Mouse (Mus musculus) myocyte (in vitro differentiated cells): ENCODE results near the gene Slc35b2. TPM values are rescaled to one million over a fixed set of nuclear protein-coding genes. Genes with fewer than 3 reads are reported as not detected.

ENCODE experiments used
- H3K27me3 ChIP-seq: one replicate; pipeline ENCODE4 v1.6.1; 2011; ENCODE audit not compliant: control insufficient read depth, insufficient read depth, insufficient read length
- H3K36me3 ChIP-seq: one replicate; pipeline ENCODE4 v1.6.1; 2011; ENCODE audit not compliant: control insufficient read depth, insufficient read depth
- H3K4me2 ChIP-seq: one replicate; pipeline ENCODE4 v1.6.1; 2011; ENCODE audit warnings: low read depth, control low read depth
- H3K4me3 ChIP-seq: one replicate; pipeline ENCODE4 v1.5.1; 2011; ENCODE audit warnings: mild to moderate bottlenecking, control low read depth, moderate library complexity
- H3K79me2 ChIP-seq: one replicate; pipeline ENCODE4 v1.6.1; 2011; ENCODE audit not compliant: control insufficient read depth, insufficient read depth
- H3ac ChIP-seq: one replicate; pipeline ENCODE4 v1.6.1; 2011; ENCODE audit not compliant: control insufficient read depth, insufficient read length
- CEBPB ChIP-seq: IDR thresholded peaks from 2 replicates; pipeline ENCODE4 v1.6.1; 2011; ENCODE audit warnings: mild to moderate bottlenecking, moderate library complexity; ENCODE audit not compliant: poor library complexity, insufficient read depth, severe bottlenecking
- E2F4 ChIP-seq: IDR thresholded peaks from one replicate; pipeline ENCODE4 v1.6.1; 2011; ENCODE audit warnings: mild to moderate bottlenecking, control low read depth, moderate library complexity; ENCODE audit not compliant: insufficient read depth
- MAX ChIP-seq: IDR thresholded peaks from one replicate; pipeline ENCODE4 v1.6.1; 2011; ENCODE audit warnings: low read depth, mild to moderate bottlenecking, control low read depth
- MYOD1 ChIP-seq, 3 experiments: IDR thresholded peaks; one replicate each; pipeline ENCODE4 v1.6.1; 2011; ENCODE audit warnings: control low read depth in 2 of 3, low read depth in 2 of 3, mild to moderate bottlenecking in 2 of 3, moderate library complexity in 1 of 3; ENCODE audit not compliant: insufficient read length in 2 of 3, control insufficient read depth in 1 of 3
- MYOG ChIP-seq, 3 experiments: IDR thresholded peaks; one replicate each; pipeline ENCODE4 v1.6.1; 2011; ENCODE audit warnings: control low read depth in 2 of 3, low read depth in 2 of 3, mild to moderate bottlenecking in 2 of 3; ENCODE audit not compliant: insufficient read length in 2 of 3, control insufficient read depth in 1 of 3, insufficient read depth in 1 of 3
- POLR2A ChIP-seq: IDR thresholded peaks from one replicate; pipeline ENCODE4 v1.6.1; 2011; ENCODE audit warnings: low read depth, mild to moderate bottlenecking, control low read depth, moderate library complexity; ENCODE audit not compliant: insufficient read length
- POLR2AphosphoS2 ChIP-seq: IDR thresholded peaks from one replicate; pipeline ENCODE4 v1.6.1; 2011; ENCODE audit warnings: low read depth, control low read depth; ENCODE audit not compliant: insufficient read length
- REST ChIP-seq: IDR thresholded peaks from one replicate; pipeline ENCODE4 v1.6.1; 2011; ENCODE audit warnings: mild to moderate bottlenecking, control low read depth, moderate library complexity; ENCODE audit not compliant: insufficient read depth, insufficient read length
- SRF ChIP-seq: IDR thresholded peaks from one replicate; pipeline ENCODE4 v1.6.1; 2011; ENCODE audit warnings: low read depth; ENCODE audit not compliant: control insufficient read depth, insufficient read length
- TCF12 ChIP-seq: IDR thresholded peaks from one replicate; pipeline ENCODE4 v1.6.1; 2011; ENCODE audit warnings: mild to moderate bottlenecking, control low read depth; ENCODE audit not compliant: poor library complexity, insufficient read depth, severe bottlenecking
- TCF3 ChIP-seq: IDR thresholded peaks from one replicate; pipeline ENCODE4 v1.6.1; 2011; ENCODE audit warnings: low read depth, control low read depth; ENCODE audit not compliant: insufficient read length
- USF1 ChIP-seq: IDR thresholded peaks from one replicate; pipeline ENCODE4 v1.6.1; 2011; ENCODE audit warnings: low read depth, mild to moderate bottlenecking, control low read depth, moderate library complexity
- polyA plus RNA-seq: library from polyadenylated mRNA; unstranded; fragments of >200 nt; fragmentation: generic; extraction: Trizol; gene quantifications from one replicate; pipeline ENCODE4 v1.2.1, GENCODE M21; 2012; ENCODE audit warnings: missing spikeins

The Slc35b2 gene
- polyA plus RNA-seq, 1 experiment: 80.1 TPM

DNA sequence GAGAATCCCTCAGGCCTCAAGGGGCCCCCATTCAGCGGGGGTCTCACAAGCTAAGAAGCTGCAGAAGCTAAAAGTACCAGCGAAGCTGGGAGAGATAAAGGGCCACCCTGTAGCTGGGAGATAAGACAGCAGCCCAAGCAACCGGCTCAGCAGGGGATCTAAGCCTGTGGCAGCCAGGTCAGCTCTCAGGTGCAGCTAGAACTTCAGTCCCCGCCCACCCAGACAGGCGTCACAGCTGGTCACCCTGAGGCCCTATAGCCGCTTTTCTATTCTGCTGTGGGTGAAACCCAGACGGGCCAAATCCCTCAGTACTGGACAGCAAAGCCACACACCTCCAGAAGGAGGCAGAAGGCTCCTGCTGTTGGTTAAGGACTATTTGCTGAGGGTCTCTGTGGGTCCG is 29.8 kb downstream of the Slc35b2 start:
- peaks cover 58% of the 10 kb centered on the region for H3K79me2 ChIP-seq
- peak overlapping the region; percentile 88 for H3K4me2 ChIP-seq
- H3K4me3 ChIP-seq: peak overlapping the region; percentile 80
- H3K36me3 ChIP-seq: peaks cover 25% of the 10 kb centered on the region
- H3ac ChIP-seq: peak overlapping the region; percentile 88
- peak; percentile 53 for TF ChIP-seq POLR2AphosphoS2
- no peak for TF ChIP-seq MYOG (IDR thresholded peaks at IDR 0.05; ENCODE audit: control insufficient read depth in 1 of 3, insufficient read depth in 1 of 3, insufficient read length in 2 of 3, low read depth in 2 of 3)
- H3K27me3 ChIP-seq: no peaks in the 10 kb centered on the region

DNA sequence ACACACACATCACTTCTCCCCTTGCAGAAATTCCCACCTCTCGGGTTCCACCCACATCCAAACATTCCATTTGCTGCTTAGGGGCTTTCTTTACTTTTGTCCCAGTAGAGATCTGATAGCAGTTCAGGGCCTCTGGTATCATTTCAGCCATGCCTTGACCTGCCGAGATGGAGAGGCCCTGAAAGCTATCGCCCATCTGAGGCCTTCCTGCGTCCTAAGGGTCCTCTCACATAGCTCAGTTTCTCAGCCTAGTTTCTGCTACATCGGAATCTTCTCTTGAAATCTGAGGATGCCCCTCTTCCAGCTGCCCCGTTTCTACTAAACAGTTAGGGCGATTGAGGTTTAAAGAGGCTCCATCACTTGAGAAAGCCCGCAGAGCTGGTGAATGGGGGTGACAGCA is 30.5 kb downstream of the Slc35b2 start:
- H3K4me3 ChIP-seq: peak overlapping the region; percentile 80
- peak overlapping the region; percentile 88 for H3ac ChIP-seq
- peaks cover 58% of the 10 kb centered on the region for H3K79me2 ChIP-seq
- peaks cover 19% of the 10 kb centered on the region for H3K36me3 ChIP-seq
- H3K4me2 ChIP-seq: peak overlapping the region; percentile 88
- TF ChIP-seq POLR2AphosphoS2: peak; percentile 29
- TF ChIP-seq MYOG (IDR thresholded peaks at IDR 0.05; ENCODE audit: control insufficient read depth in 1 of 3, insufficient read depth in 1 of 3, insufficient read length in 2 of 3, low read depth in 2 of 3): no peak
- TF ChIP-seq TCF12: no peak
- TF ChIP-seq MYOD1 (IDR thresholded peaks at IDR 0.05; ENCODE audit: control insufficient read depth in 1 of 3, insufficient read length in 2 of 3, low read depth in 2 of 3): no peak
- H3K27me3 ChIP-seq: no peaks in the 10 kb centered on the region

DNA sequence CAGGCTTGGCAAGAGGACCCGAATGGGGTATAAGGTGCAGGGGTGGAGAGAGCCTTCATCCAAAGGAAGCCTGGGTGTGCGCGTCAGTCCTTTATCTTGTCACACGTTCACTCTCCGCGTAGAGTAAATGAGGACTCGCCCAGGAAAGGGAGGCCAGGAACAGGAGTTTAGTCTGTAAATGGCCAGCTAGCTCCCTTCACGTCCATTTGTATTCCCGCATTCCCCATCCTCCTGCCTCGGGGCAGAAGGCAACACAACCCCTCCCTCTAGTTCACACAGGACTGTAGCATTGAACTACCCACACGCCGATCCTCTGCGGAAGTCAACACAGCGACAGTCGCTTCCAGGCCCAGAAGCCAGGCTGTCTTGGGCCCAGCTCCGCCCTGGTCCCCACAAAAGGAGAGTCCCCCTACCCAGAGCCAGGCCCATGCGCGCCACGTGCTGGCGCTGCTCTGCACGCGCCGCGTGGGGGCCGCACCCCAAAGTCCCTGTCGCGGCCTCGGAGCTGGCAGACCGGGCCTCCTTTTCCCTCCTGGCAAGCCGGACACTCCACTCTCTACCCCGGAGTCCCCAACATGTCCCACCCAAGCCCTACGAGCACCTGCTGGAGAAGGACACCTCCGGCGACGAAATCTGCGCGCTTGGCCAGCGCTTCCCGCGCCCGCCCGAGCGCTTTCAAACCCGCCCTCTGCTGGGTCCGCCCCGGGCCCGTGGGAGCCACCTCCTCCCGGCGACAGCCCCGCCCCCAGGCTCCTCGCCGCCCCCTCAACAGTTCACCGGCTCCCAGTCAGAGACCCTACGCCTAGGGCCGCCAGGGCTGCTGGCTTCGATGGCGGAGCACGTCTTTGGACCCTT is 31.4 kb downstream of the Slc35b2 start:
- peak overlapping the region; percentile 88 for H3K4me2 ChIP-seq
- no peak for TF ChIP-seq MYOG (IDR thresholded peaks at IDR 0.05; ENCODE audit: control insufficient read depth in 1 of 3, insufficient read depth in 1 of 3, insufficient read length in 2 of 3, low read depth in 2 of 3)
- peak; percentile 57 for TF ChIP-seq E2F4
- no peak for TF ChIP-seq SRF
- TF ChIP-seq CEBPB: no peak
- TF ChIP-seq POLR2AphosphoS2: peak; percentile 82
- TF ChIP-seq MYOD1 (IDR thresholded peaks at IDR 0.05; ENCODE audit: control insufficient read depth in 1 of 3, insufficient read length in 2 of 3, low read depth in 2 of 3): no peak
- TF ChIP-seq TCF12: no peak
- TF ChIP-seq REST: no peak
- peak; percentile 92 for TF ChIP-seq POLR2A
- H3ac ChIP-seq: peak overlapping the region; percentile 88

DNA sequence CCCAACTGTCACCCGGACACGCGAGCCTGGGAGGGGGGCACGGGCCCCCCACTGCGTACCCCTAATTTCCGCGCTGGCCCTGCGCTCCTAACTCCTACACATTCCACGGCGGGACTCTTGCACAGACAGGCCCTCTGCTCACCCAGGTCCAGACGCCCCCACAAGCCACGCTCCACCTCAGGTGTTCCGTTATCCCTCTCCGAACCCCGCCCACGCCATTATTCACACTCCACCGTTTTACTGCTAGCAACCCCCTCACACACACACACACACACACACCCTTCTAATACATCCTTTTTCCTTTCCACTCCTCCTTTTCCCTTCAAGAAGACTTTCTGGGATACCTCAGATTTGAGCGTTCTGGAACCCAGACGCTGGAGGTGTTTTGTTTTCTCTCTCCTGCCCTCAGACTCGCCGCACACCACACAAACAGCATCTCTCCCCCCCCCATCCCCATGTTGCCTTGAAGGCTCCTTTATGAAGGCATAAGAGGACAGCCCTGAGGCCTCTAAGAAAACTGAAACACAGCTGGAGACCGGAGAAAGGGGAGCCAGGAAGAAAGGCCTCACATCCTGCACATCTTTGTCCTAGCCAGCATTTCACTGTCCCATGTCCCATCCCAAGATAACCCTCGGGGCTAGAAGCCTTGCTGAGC is 32.2 kb downstream of the Slc35b2 start:
- peaks cover 8% of the 10 kb centered on the region for H3K36me3 ChIP-seq
- H3K27me3 ChIP-seq: no peaks in the 10 kb centered on the region
- peak overlapping the region; percentile 88 for H3ac ChIP-seq
- peak overlapping the region; percentile 88 for H3K4me2 ChIP-seq
- H3K4me3 ChIP-seq: peak overlapping the region; percentile 80
- peaks cover 50% of the 10 kb centered on the region for H3K79me2 ChIP-seq
- no peak for TF ChIP-seq REST
- TF ChIP-seq MYOG (IDR thresholded peaks at IDR 0.05; ENCODE audit: control insufficient read depth in 1 of 3, insufficient read depth in 1 of 3, insufficient read length in 2 of 3, low read depth in 2 of 3): peak in 1 of 3 experiments; percentile 9
- no peak for TF ChIP-seq USF1
- TF ChIP-seq TCF3: no peak
- TF ChIP-seq POLR2AphosphoS2: no peak
- TF ChIP-seq CEBPB: no peak
- TF ChIP-seq MYOD1 (IDR thresholded peaks at IDR 0.05; ENCODE audit: control insufficient read depth in 1 of 3, insufficient read length in 2 of 3, low read depth in 2 of 3): peak in 1 of 3 experiments; percentile 15

More for the DNA sequence above, 31.4 kb downstream of the Slc35b2 start:
- Histone ChIP-seq H3K4me3 (peak overlapping the region; percentile 80), H3K27me3 (no peaks in the 10 kb centered on the region), H3K36me3 (peaks cover 13% of the 10 kb centered on the region), H3K79me2 (peaks cover 51% of the 10 kb centered on the region)

DNA sequence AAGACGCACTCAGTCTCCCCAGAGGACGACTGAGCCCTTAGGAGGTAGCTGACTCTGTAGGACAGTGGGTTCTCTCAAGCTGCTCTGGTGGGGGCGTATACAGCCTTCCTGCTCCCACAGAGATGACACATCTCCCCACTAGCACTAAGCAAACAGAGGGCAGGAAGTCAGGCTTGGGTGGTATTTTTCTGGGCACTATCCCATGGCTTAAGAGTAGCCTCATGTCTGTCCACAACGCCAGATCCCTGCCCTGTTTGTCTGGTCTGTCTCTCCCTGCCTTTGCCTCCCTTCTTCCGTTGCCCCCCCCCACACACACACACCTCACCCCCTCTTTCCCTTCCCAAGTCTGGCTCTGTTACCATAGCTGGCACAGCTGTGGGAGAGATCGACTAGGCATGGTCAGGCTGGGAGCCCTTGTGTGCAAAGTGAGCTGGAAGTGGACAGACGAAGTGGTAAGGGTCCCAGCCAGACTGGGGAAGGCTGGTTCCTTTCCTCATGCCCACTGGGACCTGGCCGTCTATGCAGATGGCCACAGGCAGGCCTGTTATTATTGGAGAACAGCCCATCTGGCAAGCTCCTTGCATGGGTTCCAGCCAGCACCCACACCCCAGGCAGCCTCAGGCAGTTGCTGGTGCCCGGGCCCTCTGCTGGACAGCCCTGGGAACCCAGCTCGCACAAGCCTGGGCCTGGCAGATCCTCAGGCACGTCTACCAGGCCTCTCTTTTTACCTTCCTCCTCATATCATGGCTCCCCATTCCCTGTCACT is 33.1 kb downstream of the Slc35b2 start:
- peak overlapping the region; percentile 88 for H3K4me2 ChIP-seq
- TF ChIP-seq REST: no peak
- peak; percentile 56 for TF ChIP-seq POLR2A
- TF ChIP-seq MYOD1 (IDR thresholded peaks at IDR 0.05; ENCODE audit: control insufficient read depth in 1 of 3, insufficient read length in 2 of 3, low read depth in 2 of 3): peak in 2 of 3 experiments; percentile 33 to 54
- peak; percentile 73 for TF ChIP-seq POLR2AphosphoS2
- TF ChIP-seq SRF: peak; percentile 11
- TF ChIP-seq MAX: no peak
- no peak for TF ChIP-seq CEBPB
- TF ChIP-seq MYOG (IDR thresholded peaks at IDR 0.05; ENCODE audit: control insufficient read depth in 1 of 3, insufficient read depth in 1 of 3, insufficient read length in 2 of 3, low read depth in 2 of 3): peak in 2 of 3 experiments; percentile 75 to 78

More for the DNA sequence above, 33.1 kb downstream of the Slc35b2 start:
- H3K27me3 ChIP-seq: no peaks in the 10 kb centered on the region
- peak overlapping the region; percentile 80 for H3K4me3 ChIP-seq
- peak overlapping the region; percentile 88 for H3ac ChIP-seq
- peaks cover 43% of the 10 kb centered on the region for H3K79me2 ChIP-seq
- H3K36me3 ChIP-seq: no peaks in the 10 kb centered on the region
